Mouse (Mus musculus) brain, embryonic 14.5 days (tissue): Measurements from ENCODE around the gene Adgrb2.

ENCODE experiments used
- CTCF ChIP-seq: fragments of 200-500 bp; IDR thresholded peaks from 2 replicates; pipeline ENCODE4 v1.5.1; 2012; ENCODE audit warnings: inconsistent platforms, mild to moderate bottlenecking, moderate library complexity, borderline replicate concordance; ENCODE audit not compliant: insufficient read depth, insufficient read length; ENCODE audit errors: extremely low read depth
- POLR2A ChIP-seq: fragments of 200-500 bp; IDR thresholded peaks from 2 replicates; pipeline ENCODE4 v1.6.1; 2012; ENCODE audit warnings: mild to moderate bottlenecking, inconsistent platforms, borderline replicate concordance; ENCODE audit not compliant: poor library complexity, insufficient read depth, insufficient read length, severe bottlenecking; ENCODE audit errors: extremely low read depth

DNA sequence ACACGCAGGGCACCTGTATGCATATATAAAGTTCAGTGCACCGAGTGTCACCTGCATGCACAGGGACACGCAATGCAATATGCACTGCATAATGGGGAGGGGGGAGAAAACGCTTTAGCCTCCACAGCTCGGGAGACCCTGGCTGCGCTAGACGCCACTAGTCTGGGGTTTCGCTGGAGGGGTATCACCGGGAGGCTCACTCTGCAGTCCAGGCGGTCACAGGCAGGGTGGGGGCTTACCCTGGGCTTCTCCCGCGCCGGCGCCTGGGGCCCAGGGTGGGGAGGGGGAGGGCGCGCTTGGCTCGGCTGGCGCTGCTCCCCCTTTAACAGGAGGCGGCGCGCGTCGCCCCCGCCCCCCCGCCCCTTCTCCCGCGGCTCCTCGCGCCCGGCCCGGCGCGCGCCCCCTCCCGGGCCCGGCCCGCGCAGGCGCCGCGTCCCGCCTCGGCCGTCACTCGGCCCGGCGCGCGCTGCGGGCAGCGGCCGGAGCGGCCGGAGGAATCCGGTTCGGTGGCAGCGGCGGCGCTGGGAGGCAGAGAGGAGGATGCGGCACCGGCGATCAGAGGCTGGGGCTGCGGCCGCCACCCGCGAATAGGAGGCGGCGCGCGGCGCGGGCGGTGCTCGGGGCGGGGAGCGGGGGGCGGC, at the start of gene Adgrb2:
- TF ChIP-seq POLR2A (peak; percentile 72), CTCF (no peak)
